Mouse (Mus musculus): ENCODE data around the gene Car11. TPM values are rescaled to one million over a fixed set of nuclear protein-coding genes. Genes with fewer than 3 reads are reported as not detected.

The Car11 gene
- polyA plus RNA-seq, 1 experiment = 0.79 TPM

DNA sequence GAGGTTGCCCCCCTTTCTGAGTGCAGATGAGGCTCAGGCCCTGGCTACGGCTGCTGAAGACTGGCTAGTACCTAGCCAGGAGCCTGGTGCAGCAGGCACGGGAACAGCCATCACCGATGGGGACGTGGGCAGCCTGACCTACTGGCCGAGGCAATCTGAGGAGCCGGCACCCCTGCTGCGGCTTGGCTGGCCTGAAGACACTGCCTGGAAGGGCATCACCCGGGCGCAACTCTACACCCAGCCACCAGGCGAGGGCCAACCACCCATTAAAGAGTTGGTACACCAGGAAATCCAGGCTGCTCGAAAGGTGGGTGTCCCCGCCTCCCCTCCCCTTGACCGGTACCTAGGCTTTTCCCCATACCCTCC, 22.7 kb downstream of the Car11 start:
- no peak for TF ChIP-seq GATA1 (IDR thresholded peaks at IDR 0.05; ENCODE audit: low read length)

DNA sequence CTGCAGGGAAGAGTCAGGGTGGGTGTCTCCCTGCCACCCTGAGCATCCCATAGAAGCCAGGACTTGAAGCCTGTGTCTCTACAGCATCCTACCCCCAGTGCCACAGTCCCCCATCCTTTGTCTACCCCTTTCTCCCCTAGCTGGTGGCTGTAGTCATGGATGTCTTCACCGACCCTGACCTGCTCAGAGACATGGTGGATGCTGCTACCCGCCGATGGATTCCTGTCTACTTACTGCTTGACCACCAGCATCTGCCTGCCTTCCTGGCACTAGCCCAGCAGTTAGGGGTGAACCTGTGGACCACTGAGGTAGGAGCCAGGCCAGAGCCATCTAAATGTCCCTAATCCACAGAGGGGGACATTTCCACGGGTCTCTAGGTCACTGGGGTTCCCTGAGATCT, 23.7 kb downstream of the Car11 start:
- no peak for TF ChIP-seq GATA1 (IDR thresholded peaks at IDR 0.05; ENCODE audit: low read length)

GRCm38 (mm10) chr7:45723781-45724180, 24.1 kb downstream of the Car11 start:
- no peak for TF ChIP-seq GATA1 (IDR thresholded peaks at IDR 0.05; ENCODE audit: low read length)

DNA sequence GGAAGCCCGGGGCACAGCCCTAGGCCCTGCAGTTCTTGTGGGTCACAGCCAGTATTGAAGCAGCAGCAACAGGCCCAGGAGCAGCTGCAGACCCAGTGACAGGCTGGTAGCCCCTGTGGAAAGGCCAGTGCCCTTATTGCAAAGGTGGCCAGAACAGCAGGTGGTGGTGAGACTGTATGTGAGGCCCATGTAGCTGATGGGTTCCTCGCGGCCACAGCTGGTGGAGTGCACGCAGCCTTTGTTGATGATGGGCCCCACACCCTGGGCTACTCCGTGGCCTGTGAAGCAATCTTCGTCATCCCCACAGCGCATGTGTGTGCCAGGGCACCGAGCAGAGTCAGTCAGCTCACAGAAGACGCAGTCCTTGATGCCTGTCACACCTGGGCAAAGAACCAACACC, 25.5 kb downstream of the Car11 start:
- no peak for TF ChIP-seq GATA1 (IDR thresholded peaks at IDR 0.05; ENCODE audit: low read length)

DNA sequence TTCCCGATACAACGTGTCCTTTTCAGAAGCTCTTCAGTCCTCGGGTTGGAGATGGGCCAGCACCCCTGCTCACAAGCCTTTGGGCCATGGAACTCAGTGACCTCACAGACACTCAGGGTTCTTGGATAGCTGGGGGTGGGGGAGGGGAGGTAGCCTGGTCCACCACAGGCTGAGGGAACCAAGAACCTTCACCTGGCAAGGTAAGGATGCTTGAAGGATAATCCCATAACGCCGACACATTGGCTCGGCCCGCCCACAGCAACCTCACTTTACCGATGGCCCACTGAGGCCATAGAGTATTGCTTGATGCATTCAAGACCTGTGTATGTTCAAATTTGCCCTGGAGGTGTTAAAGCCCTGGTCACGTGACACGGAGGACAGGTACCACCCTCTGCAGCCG, 26.1 kb downstream of the Car11 start, which contains the start of gene Spaca4:
TSS of gene Spaca4 (minus strand) at position 101 of the 400 bp plus-strand sequence.
- no peak for TF ChIP-seq GATA1 (IDR thresholded peaks at IDR 0.05; ENCODE audit: low read length)

DNA sequence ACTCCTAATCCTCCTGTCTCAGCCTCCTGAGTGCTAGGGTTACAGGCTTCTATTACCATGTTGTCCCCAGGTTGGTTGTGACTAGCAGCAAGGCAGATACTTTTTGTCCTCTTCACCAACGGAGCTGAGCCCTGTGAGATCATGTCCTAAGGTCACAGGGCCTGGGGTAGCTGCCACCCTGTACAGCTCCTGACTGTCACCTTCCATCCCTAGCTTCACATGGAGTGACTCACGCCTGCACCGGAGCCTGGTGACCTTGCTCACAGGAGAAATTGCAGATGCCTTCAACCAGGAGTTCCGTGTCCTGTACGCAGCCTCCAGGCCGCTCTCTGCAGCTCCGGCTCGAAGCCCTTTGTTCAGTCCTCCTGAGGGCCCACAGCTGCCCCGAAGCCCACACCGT, 26.8 kb downstream of the Car11 start:
- TF ChIP-seq GATA1 (IDR thresholded peaks at IDR 0.05; ENCODE audit: low read length) = no peak

DNA sequence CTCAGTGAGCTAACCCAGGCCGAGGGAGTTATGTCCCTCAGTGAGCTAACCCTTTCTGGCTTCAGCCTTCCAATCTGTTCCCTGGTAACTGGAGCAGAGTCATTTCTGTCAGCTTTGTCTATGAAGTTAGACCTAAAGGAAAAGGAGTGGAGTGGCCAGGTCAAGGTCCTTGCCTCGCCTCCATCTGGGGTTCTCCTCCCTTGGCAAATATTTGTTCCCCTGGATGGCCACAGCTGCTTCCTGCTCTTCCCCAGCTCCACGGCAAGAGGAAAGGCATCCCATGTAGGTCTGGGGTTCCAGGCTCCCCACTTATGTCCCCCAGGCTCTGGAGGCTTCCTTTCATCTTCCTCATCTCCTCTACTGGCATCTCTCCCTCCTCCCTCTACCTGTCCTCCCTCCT, 28.0 kb downstream of the Car11 start:
- TF ChIP-seq GATA1 (IDR thresholded peaks at IDR 0.05; ENCODE audit: low read length) = no peak

- no peak for TF ChIP-seq GATA1 (IDR thresholded peaks at IDR 0.05; ENCODE audit: low read length)
These were observed 31.2 kb downstream of the Car11 start for GRCm38 (mm10) chr7:45730727-45731431.

DNA sequence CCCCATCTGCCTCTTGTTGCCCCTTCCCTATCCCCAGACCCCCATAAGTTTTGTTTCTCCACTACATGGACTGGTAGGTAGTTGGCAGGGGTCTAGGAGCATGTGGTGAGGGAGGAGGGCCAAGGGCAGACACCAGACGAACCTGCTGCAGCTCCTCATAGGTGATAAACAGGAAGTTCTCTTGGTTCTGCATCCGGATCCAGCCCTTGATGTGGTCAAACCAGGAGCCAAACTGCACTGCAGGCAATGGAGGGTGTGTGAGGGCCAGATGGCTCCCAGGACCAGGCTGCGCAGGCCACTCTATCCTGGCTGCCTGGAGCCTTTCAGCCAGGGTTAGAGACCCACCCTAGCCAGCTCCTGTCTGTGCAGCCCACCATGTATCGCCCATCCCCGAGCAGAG, 33.8 kb downstream of the Car11 start:
- no peak for TF ChIP-seq GATA1 (IDR thresholded peaks at IDR 0.05; ENCODE audit: low read length)

DNA sequence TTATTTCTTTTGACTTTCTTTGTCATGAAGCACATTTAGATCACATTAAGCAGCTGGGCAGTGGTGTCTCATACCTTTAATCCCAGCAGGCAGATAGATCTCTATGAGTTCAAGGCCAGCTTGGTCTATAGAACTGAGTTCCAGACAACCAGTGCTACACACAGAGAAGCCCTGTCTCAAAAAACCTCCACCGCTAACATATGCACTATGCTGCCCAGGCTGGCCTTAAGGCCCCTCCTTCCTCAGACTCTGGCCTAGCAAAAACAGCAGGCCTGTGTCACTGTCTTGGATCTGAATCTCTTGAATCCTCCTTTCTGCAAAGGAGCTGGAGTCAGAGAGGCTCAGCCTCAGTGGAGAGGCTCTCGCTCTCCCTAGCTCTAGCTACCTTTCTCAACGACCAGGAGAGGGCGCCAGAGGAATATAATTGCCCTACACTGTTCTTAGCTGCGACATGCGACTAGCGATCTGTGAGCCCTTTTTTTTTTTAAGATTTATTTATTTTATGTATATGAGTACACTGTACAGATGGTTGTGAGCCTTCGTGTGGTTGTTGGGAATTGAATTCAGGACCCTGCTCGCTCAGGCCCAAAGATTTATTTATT, 39.6 kb downstream of the Car11 start:
- TF ChIP-seq GATA1 (IDR thresholded peaks at IDR 0.05; ENCODE audit: low read length) = no peak

GRCm38 (mm10) chr7:45739820-45740219, 40.2 kb downstream of the Car11 start:
- TF ChIP-seq GATA1 (IDR thresholded peaks at IDR 0.05; ENCODE audit: low read length) = no peak

DNA sequence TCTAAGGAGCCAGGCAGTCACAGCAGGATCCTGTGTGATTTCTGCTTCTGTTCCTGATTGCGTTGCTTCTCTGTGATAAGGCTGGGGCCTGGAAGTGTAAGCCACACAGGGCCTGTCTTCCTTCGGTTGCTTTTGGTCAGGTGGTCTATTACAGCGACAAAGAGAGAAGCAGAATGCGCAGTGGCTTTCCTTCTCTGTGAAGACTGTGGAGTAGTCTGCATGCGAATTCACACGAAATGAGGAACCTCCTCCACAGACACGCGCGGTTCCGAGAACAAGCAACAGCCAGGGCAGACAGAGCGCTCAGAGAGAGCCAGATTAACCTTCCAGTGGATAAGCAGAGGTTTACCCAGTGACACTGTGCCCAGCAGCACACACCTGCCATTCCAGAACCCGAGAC, 41.7 kb downstream of the Car11 start:
- no peak for TF ChIP-seq GATA1 (IDR thresholded peaks at IDR 0.05; ENCODE audit: low read length)

DNA sequence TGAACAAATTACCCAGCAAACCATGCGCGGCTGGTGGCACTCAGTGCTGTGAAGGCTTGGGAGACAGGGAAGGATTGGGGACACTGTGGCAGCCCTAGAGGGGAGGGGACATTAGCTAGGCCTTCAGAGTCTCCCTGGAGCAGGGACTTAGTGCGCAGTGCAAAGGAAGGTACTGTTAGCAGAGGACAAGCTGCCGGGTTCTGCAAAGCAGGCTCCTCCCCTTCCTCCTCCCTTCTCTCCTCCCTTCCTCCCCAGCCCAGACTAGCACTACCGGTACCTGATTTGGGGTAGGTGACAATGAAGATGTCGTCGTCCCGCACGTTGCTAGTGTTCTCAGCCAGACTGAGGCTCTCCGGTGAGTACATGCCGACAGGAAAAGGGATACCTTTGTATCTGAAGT, 42.1 kb downstream of the Car11 start:
- TF ChIP-seq GATA1 (IDR thresholded peaks at IDR 0.05; ENCODE audit: low read length) = no peak

DNA sequence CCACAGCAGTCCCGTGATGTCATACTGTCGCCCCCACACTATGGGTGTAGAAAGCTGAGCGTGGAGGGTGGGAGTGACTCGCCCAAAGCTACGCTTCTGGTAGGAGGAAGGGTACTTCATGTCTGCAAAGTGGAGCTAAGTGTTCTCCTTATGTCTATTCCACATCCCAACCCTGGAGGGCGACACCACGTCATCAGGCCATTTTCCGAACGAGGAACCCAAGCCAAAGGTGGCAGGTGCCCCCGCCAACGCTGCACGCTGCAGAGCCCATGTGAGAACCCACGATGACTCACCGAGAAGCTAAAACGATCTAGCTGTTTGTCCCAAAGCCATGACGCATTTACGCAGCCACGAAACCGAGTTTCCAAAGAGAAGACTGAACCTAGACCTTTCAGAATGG, 42.7 kb downstream of the Car11 start:
- TF ChIP-seq GATA1 (IDR thresholded peaks at IDR 0.05; ENCODE audit: low read length) = no peak

- no peak for TF ChIP-seq GATA1 (IDR thresholded peaks at IDR 0.05; ENCODE audit: low read length)
These were observed 44.7 kb downstream of the Car11 start for GRCm38 (mm10) chr7:45744387-45744786.

- no peak for TF ChIP-seq GATA1 (IDR thresholded peaks at IDR 0.05; ENCODE audit: low read length)
These were observed 46.9 kb downstream of the Car11 start for GRCm38 (mm10) chr7:45746518-45746917.

- TF ChIP-seq GATA1 (IDR thresholded peaks at IDR 0.05; ENCODE audit: low read length) = no peak
These were observed 47.8 kb downstream of the Car11 start for GRCm38 (mm10) chr7:45747450-45747849.

Measured in G1E-ER4 (cell line).